Mouse (Mus musculus) forebrain, embryonic 11.5 days (tissue): ENCODE measurements at regions not wholly inside any gene's neighbourhood (a gene's known extent, or its start where the extent isn't known, plus 50 kb on each side); places are given as distances from the start of the nearest gene placed in this dataset.

Experiments used
- ATAC-seq: fragments of 200-750 bp; cut with Nextera tagmentation; replicated peaks from 2 replicates; pipeline ENCODE4 v1.8.0; 2017; ENCODE audit warnings: moderate TSS enrichment; ENCODE audit not compliant: low FRiP score
- DNase-seq: peaks from one replicate; pipeline ENCODE4 v3.0.0-alpha.2; 2017; ENCODE audit warnings: low spot score
- H3K27ac ChIP-seq: fragments of 300-500 bp; sonication (generic); 2 replicates; pipeline ENCODE4 v1.5.1; 2014; ENCODE audit warnings: low read depth, low read length
- H3K27me3 ChIP-seq: fragments of 300-500 bp; sonication (generic); 2 replicates; pipeline ENCODE4 v1.6.1; 2014; ENCODE audit warnings: mild to moderate bottlenecking, low read length, mixed read lengths; ENCODE audit not compliant: control insufficient read depth, insufficient read depth
- H3K36me3 ChIP-seq: fragments of 300-500 bp; sonication (generic); 2 replicates; pipeline ENCODE4 v1.6.1; 2014; ENCODE audit warnings: mild to moderate bottlenecking, low read length, moderate library complexity, mixed read lengths; ENCODE audit not compliant: control insufficient read depth, insufficient read depth
- H3K4me1 ChIP-seq: fragments of 300-500 bp; sonication (generic); replicated peaks from 2 replicates; pipeline ENCODE4 v1.6.1; 2014; ENCODE audit warnings: low read length, mixed read lengths; ENCODE audit not compliant: control insufficient read depth, insufficient read depth
- H3K4me2 ChIP-seq: fragments of 300-500 bp; sonication (generic); 2 replicates; pipeline ENCODE4 v1.6.1; 2014; ENCODE audit warnings: low read depth, mild to moderate bottlenecking, low read length, moderate library complexity, mixed read lengths; ENCODE audit not compliant: severe bottlenecking
- H3K4me3 ChIP-seq: fragments of 300-500 bp; sonication (generic); 2 replicates; pipeline ENCODE4 v1.5.1; 2014; ENCODE audit warnings: low read depth, low read length
- H3K9ac ChIP-seq: fragments of 300-500 bp; sonication (generic); 2 replicates; pipeline ENCODE4 v1.6.1; 2014; ENCODE audit warnings: low read length
- H3K9me3 ChIP-seq: fragments of 300-500 bp; sonication (generic); 2 replicates; pipeline ENCODE4 v1.6.1; 2016; ENCODE audit warnings: low read length, mixed read lengths; ENCODE audit not compliant: control insufficient read depth
- WGBS: fragments of 180-500 bp; shearing (Covaris S2); extraction: QIAGEN DNeasy Blood & Tissue Kit; methylation state at CpG from one replicate; pipeline ENCODE4 v1.1.7; 2014; 5-methylcytosine and 5-hydroxymethylcytosine counted together

DNA sequence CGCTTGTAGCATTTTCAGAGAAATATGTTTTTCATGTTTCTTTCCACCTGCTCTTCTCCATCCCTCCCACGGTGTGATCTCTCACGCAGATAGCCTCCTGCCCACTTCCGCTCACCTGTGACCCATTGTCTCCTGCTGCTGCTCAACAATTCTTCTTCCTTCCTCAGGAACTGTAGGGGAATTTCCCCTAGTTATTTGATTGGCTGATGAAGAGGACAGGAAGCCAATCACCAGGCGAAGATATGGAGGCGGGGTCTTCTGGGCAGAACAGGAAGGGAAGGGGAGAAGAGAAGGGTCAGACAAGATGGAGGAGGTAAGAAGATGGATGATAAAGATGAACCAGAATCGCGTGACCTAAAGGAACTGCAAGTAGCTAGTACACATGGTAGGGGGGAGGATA, 80.1 kb upstream of the Cand1 start:
- H3K27me3 ChIP-seq = no peaks in the 10 kb centered on the region
- 95% methylated on average over 8 of the region's 8 CpGs for WGBS
- ATAC-seq (no peak), DNase-seq (no peak)
- no peak overlapping the region for H3K27ac ChIP-seq
- no peak overlapping the region for H3K9ac ChIP-seq
- no peaks in the 10 kb centered on the region for H3K4me1 ChIP-seq
- no peak overlapping the region for H3K4me2 ChIP-seq
- H3K9me3 ChIP-seq = no peaks in the 10 kb centered on the region
- no peaks in the 10 kb centered on the region for H3K36me3 ChIP-seq
- no peak overlapping the region for H3K4me3 ChIP-seq

GRCm38 (mm10) chr10:119318416-119318815, 78.6 kb upstream of the Cand1 start:
- WGBS = 87% methylated on average over 8 of the region's 8 CpGs
- Histone ChIP-seq H3K4me2 (no peak overlapping the region), H3K27me3 (no peaks in the 10 kb centered on the region), H3K36me3 (no peaks in the 10 kb centered on the region), H3K27ac (no peak overlapping the region), H3K4me3 (no peak overlapping the region), H3K4me1 (no peaks in the 10 kb centered on the region), H3K9me3 (no peaks in the 10 kb centered on the region), H3K9ac (no peak overlapping the region)
- ATAC-seq (no peak), DNase-seq (no peak)

DNA sequence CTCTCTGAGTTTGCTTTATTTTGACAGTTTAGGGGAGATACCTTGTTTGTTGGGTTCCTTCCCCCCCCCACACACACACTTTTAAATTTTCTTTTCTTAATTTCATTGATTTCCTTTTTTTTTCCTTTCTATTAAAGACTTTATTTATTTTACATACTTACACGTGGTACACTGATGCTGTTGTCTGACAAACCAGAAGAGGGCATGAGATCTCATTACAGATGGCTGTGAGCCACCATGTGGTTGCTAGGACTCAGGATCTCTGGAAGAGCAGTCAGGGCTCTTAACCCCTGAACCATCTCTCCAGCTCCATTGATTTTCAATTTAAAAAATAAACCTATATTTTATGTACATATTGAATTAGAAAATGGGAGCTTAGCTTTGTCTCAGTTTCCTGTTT, 71.7 kb upstream of the Cand1 start:
- 51% methylated on average over 1 of the region's 1 CpGs for WGBS
- no peaks in the 10 kb centered on the region for H3K36me3 ChIP-seq
- ATAC-seq (no peak), DNase-seq (no peak)
- H3K4me1 ChIP-seq = no peaks in the 10 kb centered on the region
- H3K9ac ChIP-seq = no peak overlapping the region
- H3K4me2 ChIP-seq = no peak overlapping the region
- H3K4me3 ChIP-seq = no peak overlapping the region
- no peaks in the 10 kb centered on the region for H3K9me3 ChIP-seq
- H3K27me3 ChIP-seq = no peaks in the 10 kb centered on the region
- no peak overlapping the region for H3K27ac ChIP-seq

- Histone ChIP-seq H3K27me3 (no peaks in the 10 kb centered on the region), H3K4me2 (no peak overlapping the region), H3K9ac (no peak overlapping the region), H3K36me3 (no peaks in the 10 kb centered on the region), H3K4me3 (no peak overlapping the region), H3K9me3 (no peaks in the 10 kb centered on the region), H3K27ac (no peak overlapping the region), H3K4me1 (no peaks in the 10 kb centered on the region)
- no peak for ATAC-seq
- 92% methylated on average over 11 of the region's 11 CpGs for WGBS
- DNase-seq = no peak
Observed at GRCm38 (mm10) chr10:119295740-119296139, 55.9 kb upstream of the Cand1 start.

GRCm38 (mm10) chr10:119294454-119295149, 54.7 kb upstream of the Cand1 start:
- 56% methylated on average over 14 of the region's 14 CpGs for WGBS
- DNase-seq (peak; percentile 68), ATAC-seq (no peak)
- no peaks in the 10 kb centered on the region for H3K36me3 ChIP-seq
- H3K9ac ChIP-seq = no peak overlapping the region
- no peak overlapping the region for H3K27ac ChIP-seq
- no peak overlapping the region for H3K4me3 ChIP-seq
- H3K9me3 ChIP-seq = no peaks in the 10 kb centered on the region
- no peaks in the 10 kb centered on the region for H3K4me1 ChIP-seq
- H3K27me3 ChIP-seq = no peaks in the 10 kb centered on the region
- H3K4me2 ChIP-seq = no peak overlapping the region

GRCm38 (mm10) chr10:119293372-119293771, 53.5 kb upstream of the Cand1 start:
- no peaks in the 10 kb centered on the region for H3K4me1 ChIP-seq
- no peak overlapping the region for H3K27ac ChIP-seq
- no peak overlapping the region for H3K9ac ChIP-seq
- H3K4me3 ChIP-seq = no peak overlapping the region
- ATAC-seq = no peak
- WGBS = 91% methylated on average over 8 of the region's 8 CpGs
- H3K9me3 ChIP-seq = no peaks in the 10 kb centered on the region
- no peak overlapping the region for H3K4me2 ChIP-seq
- no peaks in the 10 kb centered on the region for H3K27me3 ChIP-seq
- DNase-seq = no peak
- H3K36me3 ChIP-seq = no peaks in the 10 kb centered on the region
